Mouse (Mus musculus): ENCODE results near the gene Smg7.

Smg7 gene

DNA sequence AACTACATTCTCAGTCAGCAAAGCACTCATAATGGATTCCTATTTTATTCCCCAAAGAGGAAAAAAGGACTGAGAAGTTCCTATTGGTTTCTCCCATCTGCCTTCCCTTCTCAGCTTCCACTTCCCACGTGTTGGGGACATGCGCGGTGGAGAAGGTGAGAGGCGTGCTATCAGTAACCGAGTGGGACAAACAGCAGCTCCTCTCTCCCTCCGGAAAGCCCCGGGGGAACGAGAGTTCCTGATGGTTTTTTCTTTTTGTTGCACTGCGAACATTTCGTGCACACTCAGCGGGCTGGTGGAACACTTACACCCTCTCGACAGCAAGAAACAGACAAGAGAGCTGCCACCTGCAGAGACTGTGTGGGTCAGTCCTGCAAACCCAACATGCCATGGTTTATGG is 63.6 kb downstream of the Smg7 start:
- no peak for DNase-seq

GRCm38 (mm10) chr1:152838026-152838702 is 64.3 kb downstream of the Smg7 start:
- DNase-seq, result no peak

DNA sequence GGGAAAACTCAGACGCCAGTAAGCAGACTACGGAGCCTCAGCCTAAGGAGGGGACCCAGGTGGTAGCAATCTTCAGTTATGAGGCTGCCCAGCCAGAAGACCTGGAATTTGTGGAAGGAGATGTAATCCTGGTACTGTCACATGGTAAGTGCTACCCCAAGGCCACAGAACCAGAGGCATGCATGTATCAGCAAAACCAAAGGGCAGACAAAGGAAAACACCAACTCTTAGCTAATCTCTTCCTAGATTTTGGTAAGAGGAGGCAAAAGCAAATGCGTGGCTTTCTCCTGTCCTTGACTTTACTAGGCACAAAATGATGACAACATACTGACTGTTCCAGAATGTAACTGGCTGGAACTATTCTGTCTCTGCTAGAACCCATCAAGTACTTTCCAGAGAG is 67.4 kb downstream of the Smg7 start:
- no peak for DNase-seq

DNA sequence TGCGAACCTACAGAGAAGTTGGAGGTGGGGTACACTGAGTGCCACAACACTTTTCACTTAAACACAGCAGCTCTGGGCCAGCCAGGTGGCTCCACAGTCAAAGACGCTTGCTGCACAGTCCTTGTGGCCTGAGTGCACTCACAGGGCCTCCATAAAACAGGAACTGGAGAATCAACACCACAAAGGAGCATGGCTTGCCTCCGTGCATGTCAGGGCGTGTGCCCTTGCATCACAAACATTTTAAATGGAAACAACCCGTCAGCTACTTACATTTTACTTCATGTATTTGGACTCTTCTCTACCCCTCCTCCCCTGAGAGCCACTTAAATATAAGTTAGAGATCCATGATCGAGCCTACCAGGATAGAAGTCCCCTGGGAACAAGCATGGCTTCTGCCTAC is 70.1 kb downstream of the Smg7 start:
- no peak for DNase-seq

DNA sequence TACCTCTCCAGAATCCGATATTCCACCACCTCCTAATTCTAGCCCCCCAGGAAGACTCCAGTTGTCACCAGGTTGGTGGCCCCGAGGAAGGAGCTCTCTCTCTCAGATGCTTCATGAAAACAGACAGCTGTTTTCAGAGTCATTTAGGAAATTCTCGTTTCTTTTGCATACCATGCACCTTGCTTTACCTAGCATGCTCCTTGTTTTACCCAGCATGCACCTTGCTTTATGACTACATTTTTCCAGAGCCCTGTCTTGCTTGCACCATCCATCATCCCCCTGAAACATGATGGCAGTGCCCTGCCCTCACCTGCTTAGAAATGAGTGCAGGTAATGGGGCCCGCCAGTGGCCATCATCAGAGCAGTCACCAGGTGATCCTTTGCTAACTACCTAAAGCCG is 70.8 kb downstream of the Smg7 start:
- DNase-seq, result no peak

GRCm38 (mm10) chr1:152831003-152831402 is 71.4 kb downstream of the Smg7 start:
- DNase-seq, result no peak

DNA sequence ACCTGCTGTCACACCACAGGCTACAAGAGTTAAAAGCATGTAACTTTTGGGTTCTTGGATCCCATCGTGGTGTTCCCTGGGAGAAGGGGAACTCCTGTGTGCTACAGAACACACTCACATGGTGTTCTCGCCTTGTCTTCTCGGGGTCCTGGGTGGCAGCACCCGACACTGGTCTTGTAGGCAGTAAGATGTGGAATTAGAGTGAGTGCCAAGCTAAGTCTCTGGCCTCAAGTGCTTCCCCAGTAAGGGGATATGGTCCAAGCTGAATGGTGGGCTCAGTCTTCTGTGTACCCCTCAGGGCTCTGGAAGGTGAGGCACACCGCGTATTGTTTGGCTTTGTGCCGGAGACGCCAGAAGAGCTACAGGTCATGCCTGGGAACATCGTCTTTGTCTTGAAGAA is 72.4 kb downstream of the Smg7 start:
- no peak for DNase-seq

- DNase-seq, result no peak
Observed at GRCm38 (mm10) chr1:152828637-152829355, 73.7 kb downstream of the Smg7 start.

- no peak for DNase-seq
Observed at GRCm38 (mm10) chr1:152828168-152828567, 74.3 kb downstream of the Smg7 start.

DNA sequence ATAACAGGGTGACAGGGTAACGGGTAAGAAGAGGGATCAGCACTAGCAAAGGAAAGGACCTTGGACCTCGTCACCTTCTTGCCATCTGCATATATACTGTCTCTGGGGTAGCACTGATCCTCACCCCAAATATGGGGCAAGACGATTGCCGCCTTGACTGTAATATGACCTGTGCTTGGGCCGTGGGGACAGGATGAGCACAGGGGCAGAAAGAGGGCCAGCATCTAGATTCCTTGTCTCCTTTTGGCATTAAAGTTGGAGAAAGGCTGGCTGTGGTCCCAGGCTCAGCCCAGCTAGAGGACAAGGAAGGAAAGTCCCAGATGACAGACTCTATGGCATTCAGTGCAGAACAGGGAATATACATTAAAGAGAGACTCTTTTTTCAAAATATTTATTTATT is 76.0 kb downstream of the Smg7 start:
- no peak for DNase-seq

GRCm38 (mm10) chr1:152824206-152824605 is 78.2 kb downstream of the Smg7 start:
- no peak for DNase-seq

DNA sequence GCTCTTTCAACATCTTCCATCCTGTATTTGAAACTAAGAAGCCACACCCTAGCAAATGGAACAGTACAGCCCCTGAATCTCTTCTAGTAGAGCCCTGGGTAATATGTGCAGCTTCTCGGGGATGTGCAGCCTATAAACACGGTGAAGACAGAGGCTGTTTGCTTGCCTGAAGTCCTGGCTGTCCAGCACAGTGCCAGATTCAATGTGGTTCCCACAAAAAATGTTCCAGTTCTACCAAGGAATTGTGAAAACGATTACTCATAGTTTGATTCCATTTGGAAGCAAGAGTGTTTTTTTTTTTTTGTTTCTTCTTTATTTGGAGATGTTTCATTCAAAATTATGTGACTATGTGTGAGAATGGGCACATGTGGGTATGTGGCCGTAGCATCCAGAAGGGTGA is 80.7 kb downstream of the Smg7 start:
- no peak for DNase-seq

DNA sequence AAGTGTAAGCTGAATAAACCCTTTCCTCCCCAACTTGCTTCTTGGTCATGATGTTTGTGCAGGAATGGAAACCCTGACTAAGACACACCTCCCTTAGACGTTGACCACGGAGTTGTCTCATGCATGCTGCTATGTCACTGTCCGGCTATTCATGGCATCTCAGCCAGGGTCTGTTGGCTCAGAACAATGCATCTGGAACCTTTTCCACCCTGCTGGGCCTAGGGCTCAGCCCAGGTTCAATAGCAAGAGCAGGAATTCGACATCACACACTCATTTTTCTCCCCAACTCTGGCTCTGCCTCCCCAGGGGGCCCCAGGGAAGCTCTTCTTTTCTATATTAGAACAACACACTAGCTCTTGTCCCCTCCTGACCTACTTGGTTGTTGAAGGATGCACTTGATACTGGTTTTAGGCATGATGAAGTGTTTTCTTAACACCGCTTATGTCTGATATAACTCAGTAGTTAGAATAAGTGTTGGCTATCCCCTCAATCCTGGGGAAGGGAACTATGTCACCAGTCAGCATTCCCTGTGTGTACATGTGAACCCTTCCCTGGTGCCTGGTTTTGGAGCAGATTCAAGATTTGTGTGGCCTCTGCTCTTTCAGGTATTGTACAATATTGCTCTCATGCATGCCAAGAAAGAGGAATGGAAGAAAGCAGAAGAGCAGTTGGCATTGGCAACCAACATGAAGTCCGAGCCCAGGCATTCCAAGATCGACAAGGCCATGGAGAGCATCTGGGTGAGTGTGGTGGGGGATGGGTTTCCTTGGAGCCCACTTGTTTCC is 81.3 kb downstream of the Smg7 start:
- no peak for DNase-seq

DNA sequence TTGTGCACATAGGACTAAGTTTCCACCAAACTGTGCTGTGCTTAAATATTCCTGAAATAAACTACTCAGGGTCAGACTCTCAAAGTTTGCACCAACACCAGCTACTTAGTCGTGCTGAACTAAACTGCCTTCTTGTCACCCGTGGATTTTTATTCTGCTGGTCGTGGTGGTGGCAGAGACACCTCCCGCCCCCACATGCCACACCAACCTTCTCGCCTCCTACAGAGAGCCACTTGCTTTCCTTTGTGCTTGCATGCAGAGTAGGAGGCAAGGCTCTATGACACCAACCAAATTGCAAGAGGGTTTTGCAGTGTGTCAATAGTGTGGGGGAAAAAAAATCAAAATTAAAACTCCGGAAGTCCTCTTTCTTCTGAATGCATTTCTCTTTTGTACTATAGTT is 82.9 kb downstream of the Smg7 start:
- no peak for DNase-seq

- no peak for DNase-seq
Observed at GRCm38 (mm10) chr1:152817794-152818193, 84.7 kb downstream of the Smg7 start.

DNA sequence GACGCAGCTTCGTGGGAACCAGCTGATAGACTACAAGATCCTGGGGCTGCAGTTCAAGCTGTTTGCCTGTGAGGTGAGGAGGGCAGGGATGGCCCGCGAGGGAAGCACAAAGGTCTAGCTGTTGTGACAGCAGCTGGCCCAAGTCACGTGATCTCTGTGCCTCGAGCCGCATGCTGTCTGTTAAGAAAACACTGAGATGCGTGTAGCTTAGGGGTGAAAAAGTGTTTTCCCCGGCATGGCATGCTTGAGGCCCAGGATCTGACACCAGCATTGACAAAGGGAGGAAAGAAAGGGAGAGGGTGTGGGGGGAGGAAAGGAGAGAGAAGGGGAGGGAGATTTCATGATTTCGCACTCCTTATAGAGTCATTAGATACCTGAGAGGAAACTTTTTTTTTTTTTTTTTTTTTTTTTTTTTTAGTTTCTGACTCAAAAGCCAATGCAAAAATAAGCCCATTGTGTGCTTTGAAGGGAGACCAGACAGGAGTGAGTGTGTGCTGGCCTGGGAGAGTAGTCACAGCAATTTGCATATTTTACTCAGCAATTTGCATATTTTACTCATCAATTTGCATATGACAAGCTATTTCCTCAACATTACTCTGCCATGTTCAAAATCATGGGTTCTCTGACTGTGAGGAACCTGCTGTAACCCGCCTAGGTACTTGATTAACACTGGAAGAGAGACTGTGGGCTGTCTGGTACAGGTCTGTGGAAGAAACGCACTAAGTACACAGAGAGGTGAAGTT is 85.2 kb downstream of the Smg7 start:
- no peak for DNase-seq

DNA sequence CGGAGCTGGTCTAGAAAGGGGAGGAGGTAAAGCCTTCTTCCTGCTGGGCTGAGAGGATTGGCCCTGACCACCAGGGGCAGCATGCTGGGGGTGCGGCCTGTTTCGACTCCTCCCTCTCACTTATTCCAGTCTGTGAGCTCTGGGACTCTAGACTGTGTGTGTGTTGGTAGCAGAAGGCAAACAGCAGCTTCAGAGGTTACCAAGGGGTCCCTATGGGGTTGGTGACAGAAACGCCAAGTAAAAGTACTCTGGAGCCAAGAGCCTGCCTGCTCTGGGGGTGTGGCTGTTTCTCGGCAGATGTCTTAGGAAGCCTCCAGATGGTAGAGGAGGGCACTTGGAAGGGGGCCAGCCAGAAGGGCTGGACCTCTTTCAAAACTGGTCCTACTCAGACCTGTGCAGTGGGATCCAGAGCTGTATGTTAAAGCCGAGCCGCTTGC is 87.2 kb downstream of the Smg7 start:
- DNase-seq, result peak; percentile 25

DNA sequence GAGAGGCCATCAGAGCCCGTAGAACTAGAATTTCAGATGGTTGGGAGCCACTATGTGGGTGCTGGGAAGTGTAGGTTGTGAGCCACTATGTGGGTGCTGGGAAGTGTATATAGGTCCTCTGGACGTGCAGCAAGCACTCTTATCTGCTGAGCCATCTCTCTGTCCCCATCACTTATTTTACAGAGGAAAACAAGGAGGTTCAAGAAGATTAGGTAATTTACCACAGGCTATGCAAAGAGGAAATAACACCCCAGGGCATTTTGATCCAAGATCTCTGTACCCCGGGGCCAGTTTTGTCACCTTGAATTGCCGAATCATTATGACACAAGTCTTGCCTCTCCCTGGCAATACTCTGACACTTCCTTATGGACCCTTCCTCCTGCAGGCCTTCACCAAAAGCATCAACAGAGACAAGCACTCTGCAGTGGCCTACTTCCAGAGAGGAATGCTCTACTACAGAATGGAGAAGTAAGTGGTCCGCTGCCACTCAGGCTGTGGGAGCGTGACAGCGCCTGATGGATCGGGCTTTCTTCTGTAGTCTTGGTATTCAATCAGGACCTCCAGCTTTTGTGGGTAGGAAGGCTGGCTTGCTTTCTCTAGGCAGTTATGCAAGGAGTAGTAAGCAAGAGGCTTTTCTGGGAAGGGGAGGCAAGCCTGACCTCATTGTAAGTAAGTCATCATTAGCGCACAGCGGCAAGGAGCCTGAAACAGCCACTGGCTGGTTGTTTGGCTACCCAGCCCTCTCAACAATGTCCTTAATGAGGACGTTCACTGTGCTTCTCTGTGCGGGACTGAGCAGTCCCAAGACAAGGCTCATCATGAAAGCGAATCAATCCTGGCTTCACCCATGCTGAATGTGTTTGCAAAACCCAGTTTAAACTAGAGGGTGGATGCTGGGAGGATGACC is 91.7 kb downstream of the Smg7 start:
- DNase-seq, result no peak

DNA sequence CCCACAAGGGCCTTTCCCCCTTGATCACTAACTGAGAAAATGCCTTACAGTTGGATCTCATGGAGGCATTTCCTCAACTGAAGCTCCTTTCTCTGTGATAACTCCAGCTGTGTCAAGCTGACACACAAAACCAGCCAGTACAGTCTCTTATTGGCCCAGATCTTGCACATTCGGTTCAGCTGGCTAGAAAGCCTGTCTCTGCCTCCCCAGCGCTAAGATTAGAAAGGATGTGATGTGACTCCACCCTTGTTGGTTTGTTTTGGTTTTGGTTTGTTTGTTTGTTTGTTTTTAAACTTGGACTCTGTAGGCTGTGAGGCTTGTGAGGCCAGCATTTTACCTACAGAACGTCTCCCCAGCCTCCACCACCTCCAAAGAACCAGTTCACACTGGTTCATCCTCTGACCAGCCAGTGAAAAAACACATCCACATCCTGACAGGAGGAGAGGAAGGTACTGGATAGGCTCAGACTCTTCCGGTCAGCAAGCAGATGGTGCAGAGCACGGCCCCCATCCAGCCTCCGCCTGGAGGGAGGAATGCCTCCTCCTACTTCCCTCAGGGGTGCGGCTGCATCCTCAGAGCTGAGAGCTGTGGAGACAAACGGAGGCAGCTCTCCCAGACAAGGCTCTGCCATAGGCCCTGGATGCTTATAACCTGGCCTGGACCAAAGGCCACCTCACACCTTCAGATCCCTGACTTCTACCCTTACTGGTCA is 92.7 kb downstream of the Smg7 start:
- no peak for DNase-seq

DNA sequence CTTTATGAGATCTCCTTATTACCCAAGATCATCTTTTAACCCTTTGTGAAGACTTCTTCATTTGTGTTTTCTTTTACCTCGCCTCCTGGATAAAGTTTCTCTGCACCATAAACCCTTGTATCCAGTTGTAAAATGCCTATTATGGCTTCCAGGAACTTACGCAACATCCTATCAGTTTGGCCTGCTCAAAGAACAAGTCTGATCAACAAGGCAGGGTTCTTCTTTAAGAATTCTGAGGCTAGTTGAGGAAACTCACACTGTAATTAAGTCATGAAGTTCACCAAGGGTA is 94.1 kb downstream of the Smg7 start:
- DNase-seq, result no peak

- no peak for DNase-seq
Observed at GRCm38 (mm10) chr1:152807619-152808391, 94.6 kb downstream of the Smg7 start.

Measured in cerebellum, adult 9-11 months (tissue).